Mouse (Mus musculus) myocyte (in vitro differentiated cells): ENCODE results near the gene Saxo1.

Source experiments
- E2F4 ChIP-seq: IDR thresholded peaks from one replicate; pipeline ENCODE4 v1.6.1; 2011; ENCODE audit warnings: mild to moderate bottlenecking, control low read depth, moderate library complexity; ENCODE audit not compliant: insufficient read depth
- MAX ChIP-seq: IDR thresholded peaks from one replicate; pipeline ENCODE4 v1.6.1; 2011; ENCODE audit warnings: low read depth, mild to moderate bottlenecking, control low read depth
- MYOD1 ChIP-seq, 3 experiments: IDR thresholded peaks; one replicate each; pipeline ENCODE4 v1.6.1; 2011; ENCODE audit warnings: control low read depth in 2 of 3, low read depth in 2 of 3, mild to moderate bottlenecking in 2 of 3, moderate library complexity in 1 of 3; ENCODE audit not compliant: insufficient read length in 2 of 3, control insufficient read depth in 1 of 3
- MYOG ChIP-seq, 3 experiments: IDR thresholded peaks; one replicate each; pipeline ENCODE4 v1.6.1; 2011; ENCODE audit warnings: control low read depth in 2 of 3, low read depth in 2 of 3, mild to moderate bottlenecking in 2 of 3; ENCODE audit not compliant: insufficient read length in 2 of 3, control insufficient read depth in 1 of 3, insufficient read depth in 1 of 3
- POLR2A ChIP-seq: IDR thresholded peaks from one replicate; pipeline ENCODE4 v1.6.1; 2011; ENCODE audit warnings: low read depth, mild to moderate bottlenecking, control low read depth, moderate library complexity; ENCODE audit not compliant: insufficient read length
- POLR2AphosphoS2 ChIP-seq: IDR thresholded peaks from one replicate; pipeline ENCODE4 v1.6.1; 2011; ENCODE audit warnings: low read depth, control low read depth; ENCODE audit not compliant: insufficient read length
- REST ChIP-seq: IDR thresholded peaks from one replicate; pipeline ENCODE4 v1.6.1; 2011; ENCODE audit warnings: mild to moderate bottlenecking, control low read depth, moderate library complexity; ENCODE audit not compliant: insufficient read depth, insufficient read length
- SRF ChIP-seq: IDR thresholded peaks from one replicate; pipeline ENCODE4 v1.6.1; 2011; ENCODE audit warnings: low read depth; ENCODE audit not compliant: control insufficient read depth, insufficient read length
- TCF12 ChIP-seq: IDR thresholded peaks from one replicate; pipeline ENCODE4 v1.6.1; 2011; ENCODE audit warnings: mild to moderate bottlenecking, control low read depth; ENCODE audit not compliant: poor library complexity, insufficient read depth, severe bottlenecking
- USF1 ChIP-seq: IDR thresholded peaks from one replicate; pipeline ENCODE4 v1.6.1; 2011; ENCODE audit warnings: low read depth, mild to moderate bottlenecking, control low read depth, moderate library complexity

DNA sequence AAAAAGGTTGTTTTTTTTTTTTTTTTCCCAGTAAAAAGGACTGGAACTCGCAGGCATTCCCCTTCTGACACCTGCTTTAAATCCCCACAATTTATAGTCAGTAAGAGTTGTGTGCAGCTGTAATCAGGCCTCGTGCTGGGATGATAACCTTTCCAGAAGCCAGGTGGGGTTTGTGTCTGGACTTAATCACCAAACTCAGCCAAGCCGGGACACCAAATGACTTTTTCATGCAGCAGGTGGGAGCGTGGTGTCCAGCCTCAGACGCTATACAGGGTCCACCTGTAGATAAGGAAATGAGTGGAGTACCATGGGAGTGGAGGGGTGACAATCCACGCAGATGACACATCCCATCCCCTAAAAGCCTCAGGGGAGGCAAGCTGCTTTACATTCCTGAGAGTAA lies 73.1 kb downstream of the Saxo1 start:
- no peak for TF ChIP-seq POLR2A
- TF ChIP-seq MAX = no peak
- TF ChIP-seq SRF = no peak
- TF ChIP-seq TCF12 = no peak
- no peak for TF ChIP-seq POLR2AphosphoS2
- TF ChIP-seq MYOG (IDR thresholded peaks at IDR 0.05; ENCODE audit: control insufficient read depth in 1 of 3, insufficient read depth in 1 of 3, insufficient read length in 2 of 3, low read depth in 2 of 3) = no peak
- TF ChIP-seq USF1 = no peak
- TF ChIP-seq E2F4 = no peak
- no peak for TF ChIP-seq REST
- TF ChIP-seq MYOD1 (IDR thresholded peaks at IDR 0.05; ENCODE audit: control insufficient read depth in 1 of 3, insufficient read length in 2 of 3, low read depth in 2 of 3) = no peak
